Mouse (Mus musculus) cortical plate, adult 2 months (tissue): ENCODE measurements around the gene Nrd1. TPM values are rescaled to one million over a fixed set of nuclear protein-coding genes. Genes with fewer than 3 reads are reported as not detected.

Experiments used
- H3K27ac ChIP-seq: fragments of 200-500 bp; 2 replicates; pipeline ENCODE4 v1.5.1; 2012; ENCODE audit warnings: low read length, control low read depth, inconsistent platforms; ENCODE audit not compliant: insufficient read depth
- H3K4me1 ChIP-seq: fragments of 200-500 bp; 2 replicates; pipeline ENCODE4 v1.6.1; 2011; ENCODE audit warnings: low read length; ENCODE audit not compliant: control insufficient read depth, insufficient read depth
- H3K4me3 ChIP-seq: fragments of 200-500 bp; 2 replicates; pipeline ENCODE4 v1.5.1; 2011; ENCODE audit warnings: mild to moderate bottlenecking, low read length, control low read depth; ENCODE audit not compliant: insufficient read depth
- CTCF ChIP-seq: fragments of 200-500 bp; IDR thresholded peaks from 2 replicates; pipeline ENCODE4 v1.5.1; 2011; ENCODE audit warnings: mild to moderate bottlenecking, control low read depth, low read length; ENCODE audit not compliant: insufficient read depth; ENCODE audit errors: extremely low read depth
- POLR2A ChIP-seq: fragments of 200-500 bp; IDR thresholded peaks from 2 replicates; pipeline ENCODE4 v1.6.1; 2011; ENCODE audit warnings: mild to moderate bottlenecking, low read length, control low read depth; ENCODE audit not compliant: insufficient read depth; ENCODE audit errors: extremely low read depth
- polyA plus RNA-seq: library from polyadenylated mRNA; depleted of rRNA; stranded (reverse); fragments of >200 nt; gene quantifications from 2 replicates; pipeline ENCODE4 v1.2.3, GENCODE M21; 2012

Gene Nrd1
- polyA plus RNA-seq, 1 experiment, result 152 TPM

GRCm38 (mm10) chr4:109025061-109025460, 24.6 kb downstream of the Nrd1 start:
- Histone ChIP-seq H3K27ac (no peak overlapping the region), H3K4me1 (no peaks in the 10 kb centered on the region), H3K4me3 (no peak overlapping the region)
- TF ChIP-seq POLR2A, result no peak
- no peak for TF ChIP-seq CTCF

- Histone ChIP-seq H3K4me1 (no peaks in the 10 kb centered on the region), H3K4me3 (no peak overlapping the region), H3K27ac (no peak overlapping the region)
- TF ChIP-seq CTCF, result no peak
- no peak for TF ChIP-seq POLR2A
These were observed 26.1 kb downstream of the Nrd1 start for GRCm38 (mm10) chr4:109026543-109026942.

GRCm38 (mm10) chr4:109029857-109030256, 29.4 kb downstream of the Nrd1 start:
- no peak for TF ChIP-seq POLR2A
- no peak for TF ChIP-seq CTCF
- Histone ChIP-seq H3K4me3 (no peak overlapping the region), H3K27ac (no peak overlapping the region), H3K4me1 (no peaks in the 10 kb centered on the region)

GRCm38 (mm10) chr4:109030266-109030665, 29.8 kb downstream of the Nrd1 start:
- TF ChIP-seq CTCF, result no peak
- no peak for TF ChIP-seq POLR2A
- H3K4me3 ChIP-seq, result no peak overlapping the region
- H3K4me1 ChIP-seq, result no peaks in the 10 kb centered on the region
- H3K27ac ChIP-seq, result no peak overlapping the region

- H3K4me1 ChIP-seq, result no peaks in the 10 kb centered on the region
- no peak overlapping the region for H3K4me3 ChIP-seq
- TF ChIP-seq POLR2A (no peak), CTCF (peak; percentile 57)
- no peak overlapping the region for H3K27ac ChIP-seq
These were observed 35.9 kb downstream of the Nrd1 start for GRCm38 (mm10) chr4:109036327-109036726.

- TF ChIP-seq POLR2A, result no peak
- TF ChIP-seq CTCF, result no peak
- H3K4me1 ChIP-seq, result no peaks in the 10 kb centered on the region
These were observed 42.3 kb downstream of the Nrd1 start for GRCm38 (mm10) chr4:109042739-109043138.

GRCm38 (mm10) chr4:109043294-109043693, 42.8 kb downstream of the Nrd1 start:
- Histone ChIP-seq H3K4me3 (no peak overlapping the region), H3K4me1 (no peaks in the 10 kb centered on the region), H3K27ac (no peak overlapping the region)
- TF ChIP-seq CTCF, result no peak
- TF ChIP-seq POLR2A, result no peak

More at GRCm38 (mm10) chr4:109042739-109043138, 42.3 kb downstream of the Nrd1 start:
- Histone ChIP-seq H3K27ac (no peak overlapping the region), H3K4me3 (no peak overlapping the region)

GRCm38 (mm10) chr4:109043756-109044155, 43.3 kb downstream of the Nrd1 start:
- Histone ChIP-seq H3K4me1 (no peaks in the 10 kb centered on the region), H3K4me3 (no peak overlapping the region), H3K27ac (no peak overlapping the region)
- TF ChIP-seq CTCF, result no peak
- TF ChIP-seq POLR2A, result no peak

- H3K27ac ChIP-seq, result no peak overlapping the region
- no peak overlapping the region for H3K4me3 ChIP-seq
- 0 out of 2 replicates have a peak, but pooled peaks cover 4% of the 10 kb centered on the region for H3K4me1 ChIP-seq
- TF ChIP-seq CTCF (no peak), POLR2A (no peak)
These were observed 47.8 kb downstream of the Nrd1 start for GRCm38 (mm10) chr4:109048258-109048657.

- H3K27ac ChIP-seq, result peak overlapping the region; percentile 74
These were observed 51.8 kb downstream of the Nrd1 start for GRCm38 (mm10) chr4:109052282-109052681.

GRCm38 (mm10) chr4:109054003-109054402, 53.5 kb downstream of the Nrd1 start:
- no peak overlapping the region for H3K4me3 ChIP-seq
- 0 out of 2 replicates have a peak, but pooled peaks cover 4% of the 10 kb centered on the region for H3K4me1 ChIP-seq
- H3K27ac ChIP-seq, result no peak overlapping the region
- TF ChIP-seq CTCF, result no peak
- TF ChIP-seq POLR2A, result no peak

More at GRCm38 (mm10) chr4:109052282-109052681, 51.8 kb downstream of the Nrd1 start:
- no peak overlapping the region for H3K4me3 ChIP-seq
- no peak for TF ChIP-seq CTCF
- no peak for TF ChIP-seq POLR2A
- 0 out of 2 replicates have a peak, but pooled peaks cover 4% of the 10 kb centered on the region for H3K4me1 ChIP-seq
